Mouse (Mus musculus): ENCODE results near the gene Fam186a.

DNA sequence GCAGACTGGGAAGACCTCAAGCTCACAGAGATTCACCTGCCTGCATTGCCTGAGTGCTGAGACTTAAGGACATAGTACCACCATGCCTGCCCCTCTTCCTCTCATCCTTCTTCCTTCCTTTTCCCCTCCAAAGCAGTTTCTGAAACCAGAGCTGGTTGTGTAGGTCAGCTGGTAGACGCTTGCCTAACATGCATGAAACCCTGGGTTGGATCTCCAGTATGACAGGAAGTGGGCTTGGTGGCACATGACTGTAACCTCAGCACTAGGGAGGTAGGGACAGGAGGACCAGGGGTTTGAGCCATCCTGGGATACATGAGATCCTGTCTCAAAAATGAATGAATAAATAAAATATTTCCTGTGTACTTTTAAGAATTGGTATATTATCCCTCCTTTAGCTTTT, 59.3 kb downstream of the Fam186a start:
- TF ChIP-seq CTCF (IDR thresholded peaks at IDR 0.05; ENCODE audit: borderline replicate concordance, insufficient read depth, low read length): no peak
- no peak for TF ChIP-seq POLR2A (IDR thresholded peaks at IDR 0.05; ENCODE audit: low read depth, low read length)
